Mouse (Mus musculus): Measurements from ENCODE around the gene Bpifa2. TPM values are rescaled to one million over a fixed set of nuclear protein-coding genes. Genes with fewer than 3 reads are reported as not detected.

Bpifa2 gene
- polyA plus RNA-seq, 1 experiment from 2014 or later = not detected

DNA sequence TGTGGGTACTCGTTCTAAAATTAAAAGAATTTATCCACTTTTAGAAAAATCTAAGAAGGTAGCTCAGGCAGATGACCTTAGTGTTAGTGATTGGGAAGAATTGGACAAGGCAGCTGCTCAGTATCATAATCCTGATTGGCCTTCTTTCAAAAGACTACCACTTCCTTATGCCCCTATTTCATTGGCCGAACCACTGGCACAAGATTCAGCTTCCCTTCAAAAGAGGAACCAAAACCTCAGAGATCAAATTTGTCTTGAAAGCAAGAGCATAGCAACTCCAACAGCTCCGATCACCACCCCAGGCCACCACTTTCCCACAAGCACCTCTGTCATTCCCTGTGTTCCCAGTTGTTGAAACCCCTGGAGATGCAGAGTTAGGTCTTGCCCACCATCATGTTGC, 36.7 kb downstream of the Bpifa2 start:
- H3K4me2 ChIP-seq = no peak overlapping the region
- TF ChIP-seq CTCF (IDR thresholded peaks at IDR 0.05; ENCODE audit: low read depth) = no peak
- DNase-seq = no peak
- H3K4me3 ChIP-seq (ENCODE audit: low read depth, low read length) = no peak overlapping the region
- H3K9ac ChIP-seq = no peak overlapping the region
- no peaks in the 10 kb centered on the region for H3K27me3 ChIP-seq (ENCODE audit: insufficient read depth, low read length)
- no peaks in the 10 kb centered on the region for H3K9me3 ChIP-seq (ENCODE audit: low read depth, low read length)
- H3K4me1 ChIP-seq (ENCODE audit: insufficient read depth) = no peaks in the 10 kb centered on the region
- 80% methylated on average over 3 of the region's 3 CpGs for WGBS
- no peak for ATAC-seq (ENCODE audit: insufficient read depth)
- H3K36me3 ChIP-seq (ENCODE audit: insufficient read depth) = no peaks in the 10 kb centered on the region
- no peak overlapping the region for H3K27ac ChIP-seq (ENCODE audit: low read depth)

DNA sequence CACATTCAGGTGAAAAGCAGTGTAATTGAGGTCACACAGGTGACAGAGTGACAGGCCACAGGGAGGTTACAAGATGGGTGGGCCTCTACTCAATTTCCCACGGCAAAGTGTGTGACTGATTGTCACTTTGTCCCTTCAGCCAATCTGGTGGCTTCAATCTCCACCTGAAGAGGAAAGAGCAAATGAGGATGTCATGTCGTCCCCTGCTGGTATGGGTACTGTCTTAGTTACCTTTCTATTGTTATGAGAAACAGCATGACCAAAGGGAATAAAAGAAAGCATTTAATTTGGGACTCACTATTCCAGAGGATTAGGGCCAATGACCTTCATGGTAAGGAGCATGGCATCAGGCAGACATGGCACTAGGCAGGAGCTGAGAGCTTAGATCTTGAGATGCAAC, 50.6 kb downstream of the Bpifa2 start:
- 48% methylated on average over 2 of the region's 2 CpGs for whole genome bisulfite sequencing
- Histone ChIP-seq H3K4me1 (ENCODE audit: insufficient read depth) (no peaks in the 10 kb centered on the region), H3K9ac (no peak overlapping the region), H3K4me3 (ENCODE audit: low read depth, low read length) (no peak overlapping the region), H3K36me3 (ENCODE audit: insufficient read depth) (no peaks in the 10 kb centered on the region), H3K9me3 (ENCODE audit: low read depth, low read length) (no peaks in the 10 kb centered on the region), H3K27ac (ENCODE audit: low read depth) (no peak overlapping the region), H3K27me3 (ENCODE audit: insufficient read depth, low read length) (no peaks in the 10 kb centered on the region), H3K4me2 (no peak overlapping the region)
- DNase-seq (no peak), ATAC-seq (ENCODE audit: insufficient read depth) (no peak)
- no peak for TF ChIP-seq CTCF (IDR thresholded peaks at IDR 0.05; ENCODE audit: low read depth)

Other genes starting within 250 kb of the Bpifa2 start
- not detected in 2 replicates for gene Efcab8, start 228.3 kb upstream of the Bpifa2 start, polyA plus RNA-seq (2014; fragmentation: Nextera tagmentation; extraction: Ambion mirVana)
- not detected in 2 replicates for gene Sun5, start 137.2 kb upstream of the Bpifa2 start, polyA plus RNA-seq (2014; fragmentation: Nextera tagmentation; extraction: Ambion mirVana)
- not detected in 2 replicates for gene Bpifb2, start 133.2 kb upstream of the Bpifa2 start, polyA plus RNA-seq (2014; fragmentation: Nextera tagmentation; extraction: Ambion mirVana)
- not detected in 2 replicates for gene Bpifb6, start 107.9 kb upstream of the Bpifa2 start, polyA plus RNA-seq (2014; fragmentation: Nextera tagmentation; extraction: Ambion mirVana)
- gene Bpifb3, start 90.0 kb upstream of the Bpifa2 start, polyA plus RNA-seq (2014; fragmentation: Nextera tagmentation; extraction: Ambion mirVana) = not detected in 2 replicates
- gene Bpifb4, start 70.1 kb upstream of the Bpifa2 start, polyA plus RNA-seq (2014; fragmentation: Nextera tagmentation; extraction: Ambion mirVana) = not detected in 2 replicates
- not detected in 2 replicates for gene Bpifa6, start 33.3 kb upstream of the Bpifa2 start, polyA plus RNA-seq (2014; fragmentation: Nextera tagmentation; extraction: Ambion mirVana)
- not detected in 2 replicates for gene Bpifa3, start 122.1 kb downstream of the Bpifa2 start, polyA plus RNA-seq (2014; fragmentation: Nextera tagmentation; extraction: Ambion mirVana)
- gene Bpifa1, start 134.6 kb downstream of the Bpifa2 start, polyA plus RNA-seq (2014; fragmentation: Nextera tagmentation; extraction: Ambion mirVana) = not detected in 2 replicates
- not detected in 2 replicates for gene Bpifa5, start 154.3 kb downstream of the Bpifa2 start, polyA plus RNA-seq (2014; fragmentation: Nextera tagmentation; extraction: Ambion mirVana)
- gene Bpifb1, start 182.6 kb downstream of the Bpifa2 start, polyA plus RNA-seq (2014; fragmentation: Nextera tagmentation; extraction: Ambion mirVana) = 0.49 and 0.74 TPM in 2 replicates
- 1.4 and 2.0 TPM in 2 replicates for gene Bpifb5, start 215.5 kb downstream of the Bpifa2 start, polyA plus RNA-seq (2014; fragmentation: Nextera tagmentation; extraction: Ambion mirVana)
- gene Bpifb9a, start 249.6 kb downstream of the Bpifa2 start, polyA plus RNA-seq (2014; fragmentation: Nextera tagmentation; extraction: Ambion mirVana) = not detected in 2 replicates

All from lung, embryonic 14.5 days (tissue).